Mouse (Mus musculus) spleen, embryonic (tissue): ENCODE results near the gene Atg7.
"Not testable (repeated sequence)": the region's sequence is repeated elsewhere in the genome, so short reads cannot be mapped to it uniquely, and the experiment has no call there.

Experiments
- CTCF ChIA-PET: fragments of 350-600 bp; sonication (Branson Sonifier 250); formaldehyde crosslinking; loops from one replicate; lab custom pipeline; 2022; lab: Charles Lee

The Atg7 gene

DNA sequence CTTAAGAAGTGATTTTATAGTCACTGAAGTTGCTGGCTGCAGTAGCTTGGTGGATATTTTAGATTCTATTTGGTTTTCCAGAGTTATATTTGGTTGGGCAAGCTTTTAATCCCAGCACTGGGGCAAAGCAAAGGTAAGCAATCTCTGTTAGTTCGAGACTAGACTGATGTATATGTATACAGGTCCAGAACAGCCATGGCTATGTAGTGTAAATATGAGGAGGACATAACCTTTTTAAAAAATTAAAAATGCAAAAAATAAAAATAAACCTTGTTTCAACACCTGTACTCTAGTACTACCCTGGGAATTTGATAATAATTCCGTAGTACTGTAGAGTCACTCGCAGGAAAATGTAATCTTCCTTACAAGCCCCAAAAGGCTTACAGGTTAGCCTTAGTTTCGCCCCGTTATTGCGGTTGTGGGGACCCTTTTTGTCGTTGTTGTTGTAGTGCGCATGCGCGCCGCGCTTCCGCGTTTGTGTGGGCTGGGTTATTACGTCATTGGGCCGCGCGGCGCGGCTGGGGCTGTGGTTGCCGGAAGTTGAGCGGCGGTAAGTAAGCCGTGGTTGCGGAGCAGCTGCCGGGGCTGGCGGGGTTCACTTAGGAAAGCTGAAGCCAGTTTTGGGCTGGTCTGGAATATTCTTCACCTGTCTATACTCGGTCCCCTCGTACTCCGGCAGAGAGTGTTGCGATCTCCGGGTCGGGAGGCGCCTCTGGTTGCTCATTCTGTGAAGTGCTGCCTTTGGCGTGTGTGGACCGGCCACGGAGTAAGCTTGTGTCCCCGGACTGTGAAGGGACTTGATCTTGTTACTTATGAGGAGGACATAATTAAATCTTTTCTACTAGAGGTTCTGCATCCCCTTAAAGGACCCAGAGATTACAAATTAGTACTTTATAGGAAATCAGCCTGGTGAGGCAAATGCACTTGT is at the start of gene Atg7:
Gene Atg7, plus strand, starts transcription at position 497 of the 928 bp plus-strand sequence.
- CTCF ChIA-PET, result interaction anchor here (0.7 kb wide), 1 partner anchor 11 kb away, joined by 3 read pairs; no protein-coding TSS in a partner anchor

DNA sequence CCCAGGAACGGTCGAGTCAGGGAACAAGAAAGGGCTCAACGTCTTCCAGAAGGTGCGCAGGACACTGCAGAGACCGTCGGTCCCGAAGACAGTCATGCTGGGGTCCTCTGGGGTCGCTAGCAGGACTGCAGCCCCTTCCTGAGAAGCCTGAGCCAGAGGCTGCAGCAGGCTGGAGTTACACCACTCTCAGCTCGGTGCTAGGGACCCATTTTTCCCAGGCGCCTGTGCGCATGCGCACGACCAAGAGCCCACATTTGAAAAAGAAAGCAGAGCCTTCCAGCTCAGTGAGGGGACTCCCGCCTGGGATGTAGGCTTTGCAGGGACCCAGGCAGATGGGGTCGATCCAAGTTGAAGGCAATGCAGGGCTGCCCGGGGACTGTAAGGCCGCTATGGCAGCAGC is 28.8 kb upstream of the Atg7 start:
- CTCF ChIA-PET, result not testable (repeated sequence)

DNA sequence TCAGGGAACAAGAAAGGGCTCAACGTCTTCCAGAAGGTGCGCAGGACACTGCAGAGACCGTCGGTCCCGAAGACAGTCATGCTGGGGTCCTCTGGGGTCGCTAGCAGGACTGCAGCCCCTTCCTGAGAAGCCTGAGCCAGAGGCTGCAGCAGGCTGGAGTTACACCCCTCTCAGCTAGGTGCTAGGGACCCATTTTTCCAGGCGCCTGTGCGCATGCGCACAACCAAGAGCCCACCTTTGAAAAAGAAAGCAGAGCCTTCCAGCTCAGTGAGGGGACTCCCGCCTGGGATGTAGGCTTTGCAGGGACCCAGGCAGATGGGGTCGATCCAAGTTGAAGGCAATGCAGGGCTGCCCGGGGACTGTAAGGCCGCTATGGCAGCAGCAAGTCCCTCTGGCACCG is 9.0 kb upstream of the Atg7 start:
- CTCF ChIA-PET, result not testable (repeated sequence)

DNA sequence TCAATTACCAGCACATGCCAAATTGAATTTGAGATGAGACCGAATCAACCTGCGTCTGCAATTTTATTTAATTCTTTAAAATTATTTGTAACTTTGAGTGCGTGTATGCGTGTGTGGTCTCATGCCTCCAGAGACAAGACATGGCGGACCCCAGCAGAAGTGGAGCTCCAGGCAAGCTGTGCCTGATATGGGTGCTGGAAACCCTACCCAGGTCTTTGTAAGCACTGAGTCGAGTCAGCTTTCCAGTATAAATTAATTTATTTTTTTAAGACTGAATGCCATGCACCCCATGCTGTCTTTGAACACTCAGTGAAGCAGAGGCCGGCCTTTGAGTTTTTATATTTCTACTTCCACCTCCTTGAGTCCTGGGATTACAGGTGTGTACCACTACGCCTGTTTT is 819 bp downstream of the Atg7 start:
- CTCF ChIA-PET, result interaction anchor here (0.7 kb wide), 1 partner anchor 11 kb away, joined by 3 read pairs; no protein-coding TSS in a partner anchor

DNA sequence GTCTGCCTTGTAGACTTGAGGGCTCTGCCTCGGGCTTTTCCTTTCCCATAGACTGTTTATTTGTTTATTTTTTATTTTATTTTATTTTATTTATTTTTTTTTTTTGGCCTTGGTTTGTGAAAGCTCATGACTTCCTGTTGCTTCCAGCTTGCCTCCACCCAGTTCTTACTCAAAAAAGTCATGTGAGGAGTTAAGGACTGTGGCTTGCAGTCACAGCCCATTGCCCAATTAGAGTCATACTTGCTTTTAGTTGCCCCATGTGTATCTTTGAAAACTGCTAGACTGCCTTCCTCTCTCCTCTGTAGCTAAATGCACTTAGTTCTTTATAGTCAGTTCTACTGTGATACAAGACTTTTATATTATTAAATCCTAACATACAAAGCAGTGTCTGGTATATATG is 1.6 kb downstream of the Atg7 start:
- CTCF ChIA-PET, result no interaction called here

DNA sequence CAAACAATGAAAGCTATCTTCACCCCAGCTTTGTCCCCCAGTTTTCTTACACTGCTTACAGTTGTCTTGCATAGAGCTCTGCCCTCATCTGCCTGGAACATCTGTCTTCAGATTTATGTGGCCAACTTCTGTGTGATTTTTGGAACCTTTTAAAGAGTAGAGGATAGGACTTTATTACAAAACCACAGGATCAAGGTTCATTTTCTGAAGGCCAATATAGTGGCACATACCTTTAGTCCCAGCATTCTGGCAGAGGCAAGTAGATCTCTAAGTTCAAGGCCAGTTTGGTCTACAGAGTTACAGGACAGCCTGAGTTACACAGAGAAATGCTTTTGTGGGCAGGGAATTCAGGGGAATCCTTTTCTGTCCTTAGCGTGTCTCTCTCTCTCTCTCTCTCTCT is 3.3 kb downstream of the Atg7 start:
- CTCF ChIA-PET, result interaction anchor here (1.0 kb wide), 1 partner anchor 282 kb away, joined by 4 read pairs; no protein-coding TSS in a partner anchor

DNA sequence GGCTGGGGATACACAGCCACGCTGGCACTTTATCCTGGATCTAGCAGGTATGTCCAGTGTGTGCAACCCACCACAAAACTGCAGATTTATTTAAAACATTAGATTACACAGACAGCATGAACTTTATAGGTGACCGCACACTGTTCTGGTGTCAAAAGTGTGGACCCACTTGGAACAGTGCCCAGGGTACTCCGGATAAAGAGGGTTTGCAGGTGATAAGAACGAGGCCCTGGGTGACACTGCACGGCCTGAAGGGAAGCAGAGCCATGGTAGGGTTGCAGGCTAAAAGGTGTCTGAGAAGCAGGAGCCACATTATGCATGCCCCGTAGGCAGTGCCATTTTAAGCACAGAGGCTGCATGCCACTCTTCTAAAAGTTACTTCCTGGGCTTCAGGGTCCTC is 4.1 kb downstream of the Atg7 start:
- CTCF ChIA-PET, result no interaction called here

DNA sequence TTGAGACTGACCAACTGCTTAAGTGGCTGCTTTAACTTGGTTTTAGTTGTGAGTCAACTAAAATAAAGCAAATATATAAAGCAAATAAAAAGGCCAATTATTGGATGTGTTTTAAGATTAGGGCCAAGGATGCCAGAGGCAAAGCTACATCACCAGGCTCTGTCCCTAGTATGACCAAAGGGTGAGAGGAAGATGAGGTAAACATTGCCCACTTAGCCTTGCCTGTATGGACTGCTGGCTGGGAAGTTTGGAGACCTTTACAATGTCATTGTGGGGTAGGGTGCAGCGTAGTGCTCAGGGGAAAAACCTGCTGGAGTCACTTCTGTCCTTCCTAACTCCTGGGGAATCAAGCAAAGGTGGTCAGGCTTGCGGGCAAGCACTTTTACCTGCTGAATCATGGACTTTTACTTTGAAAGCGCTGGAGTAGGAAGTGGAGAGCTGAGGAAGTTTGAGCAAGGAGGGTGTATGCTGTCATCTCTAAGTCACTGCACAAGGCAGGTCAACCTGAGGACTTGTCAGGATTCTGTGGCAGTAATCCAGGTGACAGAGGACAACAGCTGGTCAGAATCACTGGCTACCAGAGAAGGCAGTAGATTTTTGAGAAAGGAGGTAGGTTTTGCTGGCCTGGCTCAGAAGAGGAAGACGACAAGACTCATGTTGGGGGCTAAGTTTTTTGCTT is 5.6 kb downstream of the Atg7 start:
- CTCF ChIA-PET, result interaction anchor here (0.6 kb wide), 1 partner anchor 1156 kb away, joined by 3 read pairs; no protein-coding TSS in a partner anchor

DNA sequence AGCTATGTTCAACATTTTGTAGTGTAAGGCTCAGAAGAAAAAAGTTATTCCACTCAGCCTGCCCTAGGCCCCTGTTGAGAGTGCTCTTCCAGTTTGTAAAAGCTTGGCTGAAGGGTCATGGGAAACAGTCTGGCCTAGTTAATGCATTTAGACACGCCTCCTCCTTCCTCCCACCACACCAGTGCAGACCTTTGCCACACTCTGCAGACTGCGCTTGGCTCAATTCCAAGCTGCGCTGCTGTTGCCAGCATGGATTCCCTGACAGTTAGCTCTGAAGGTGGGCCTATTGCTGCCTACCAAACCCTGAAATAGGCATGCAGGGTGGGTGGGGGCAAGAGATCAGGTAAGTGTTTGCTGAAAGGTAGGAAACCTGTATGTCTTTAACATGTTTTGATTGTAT is 9.3 kb downstream of the Atg7 start:
- CTCF ChIA-PET, result interaction anchor here (0.6 kb wide), 1 partner anchor 1374 kb away, joined by 3 read pairs; no protein-coding TSS in a partner anchor

DNA sequence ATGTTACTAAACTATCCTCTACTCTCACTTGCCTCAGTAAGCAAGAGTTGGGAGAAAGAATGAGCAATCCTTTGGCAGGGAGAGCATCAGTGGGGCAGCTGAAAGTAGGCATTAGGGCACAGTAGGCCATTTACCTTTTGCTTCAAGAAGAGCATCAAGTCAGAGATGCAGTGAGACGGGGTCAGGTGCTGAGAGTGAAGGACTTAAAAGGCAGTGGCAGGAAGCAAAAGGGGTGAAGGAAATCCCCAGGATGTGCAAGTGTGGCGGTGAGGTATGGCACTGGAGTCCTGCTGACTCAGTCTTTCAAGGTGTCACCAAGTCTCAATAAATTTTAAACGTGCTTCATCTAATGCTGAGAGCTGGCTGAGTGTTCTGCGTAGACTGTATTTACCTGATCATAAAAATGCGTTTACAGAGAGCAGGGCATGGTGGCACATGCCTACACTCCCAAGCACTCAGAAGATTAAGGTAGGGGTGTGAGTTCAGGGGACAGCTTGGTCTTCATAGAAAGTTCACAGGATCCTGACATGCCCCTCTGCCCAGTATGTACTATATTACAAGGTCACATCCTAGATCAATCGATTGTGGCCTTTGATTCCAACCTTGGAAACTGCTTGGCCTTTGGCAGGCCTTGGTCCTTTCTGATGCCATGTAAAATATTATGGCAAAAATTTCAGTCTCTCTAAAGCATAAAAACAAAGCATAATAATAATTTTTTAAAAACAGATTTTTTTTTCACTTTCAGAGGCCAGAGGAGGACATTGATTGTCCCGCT is 14.1 kb downstream of the Atg7 start:
- CTCF ChIA-PET, result no interaction called here

DNA sequence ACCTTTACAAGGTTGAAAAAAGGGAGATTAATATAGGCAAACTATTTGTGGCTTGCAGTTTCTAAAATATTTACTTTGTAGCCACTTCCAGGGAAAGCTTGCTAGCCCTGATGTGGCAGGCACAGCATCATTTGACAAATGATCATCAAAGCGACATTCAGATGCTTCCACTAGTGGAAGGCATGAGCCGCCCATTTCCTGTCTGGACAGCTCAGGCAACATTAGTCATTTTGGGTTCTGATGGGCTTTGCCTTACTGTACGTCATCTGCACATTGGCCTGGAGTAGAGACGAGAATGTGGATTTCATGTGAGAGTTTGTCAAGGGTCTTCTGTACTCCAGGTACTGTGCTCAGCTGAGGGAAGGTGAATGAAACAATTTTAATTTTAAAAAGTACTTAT is 14.9 kb downstream of the Atg7 start:
- CTCF ChIA-PET, result no interaction called here

DNA sequence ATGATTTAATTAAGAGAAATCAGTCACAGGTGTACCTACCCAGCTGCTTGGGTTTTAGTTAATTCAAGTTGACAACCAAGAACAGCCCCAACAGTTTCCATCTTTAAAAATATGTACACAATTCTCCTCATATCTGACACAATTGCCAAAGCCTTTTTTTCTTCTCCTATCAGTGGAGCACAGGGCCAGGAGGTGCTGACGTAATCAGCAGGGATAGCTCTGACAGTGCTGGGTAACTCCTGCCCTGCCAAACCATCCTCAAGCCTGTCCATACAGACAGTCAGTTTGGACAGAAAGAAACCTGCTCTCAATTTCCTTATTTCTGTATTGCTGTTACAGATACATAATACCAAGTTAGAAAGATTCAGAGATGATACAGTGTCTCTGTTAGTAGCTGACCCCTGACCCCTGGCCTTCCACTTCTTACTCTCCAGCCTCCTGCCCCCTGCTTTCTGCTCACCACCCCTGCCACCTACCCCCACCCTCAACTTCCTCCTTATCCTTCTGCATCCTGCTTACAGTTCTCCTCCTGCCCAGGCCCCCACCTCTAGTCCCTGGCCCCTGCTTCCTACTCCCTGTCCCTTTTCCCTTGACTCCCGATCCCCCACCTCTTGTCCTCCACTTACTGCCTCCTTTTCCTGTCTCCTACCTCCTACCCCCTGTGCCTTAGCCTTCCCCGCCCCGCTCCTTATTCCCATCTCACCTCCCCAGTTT is 16.5 kb downstream of the Atg7 start:
- CTCF ChIA-PET, result no interaction called here

DNA sequence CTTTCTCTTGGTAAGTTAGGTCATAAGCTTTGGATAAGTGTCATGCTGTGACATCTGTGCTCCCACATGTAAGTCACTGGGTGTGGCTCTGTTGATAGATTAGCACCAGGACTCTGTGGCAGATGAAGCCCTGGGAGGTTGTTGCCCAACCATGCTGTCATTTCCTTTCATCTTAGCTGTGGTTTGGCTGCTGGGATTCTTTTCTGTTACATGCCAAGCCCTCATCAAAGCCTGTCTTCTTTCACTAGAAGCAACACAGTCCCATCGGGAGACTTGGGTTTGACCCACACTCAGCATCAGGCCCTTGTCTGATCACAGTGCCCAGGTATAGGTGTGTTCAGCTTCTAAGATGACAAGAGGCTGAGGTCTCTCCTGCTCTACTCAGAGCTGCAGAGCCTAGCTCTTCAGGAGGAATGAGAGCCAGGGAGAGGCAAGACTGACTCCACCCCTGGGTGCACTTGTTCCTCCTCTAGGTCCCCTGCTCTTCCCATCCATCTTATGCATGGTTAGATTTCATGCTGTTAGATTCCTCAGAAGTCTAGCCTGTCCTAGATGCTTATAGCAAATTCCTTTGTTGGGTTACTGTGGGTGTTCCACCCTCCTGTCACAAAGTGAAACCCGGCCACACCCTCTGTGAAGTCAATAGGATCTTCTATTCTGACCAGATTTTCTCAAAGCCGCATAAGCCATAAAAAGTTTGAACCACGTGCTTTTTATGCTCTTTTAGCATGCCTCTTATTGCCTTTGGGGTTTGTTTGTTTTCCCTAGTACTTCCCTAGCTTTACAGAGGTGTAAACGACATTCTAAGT is 17.3 kb downstream of the Atg7 start:
- CTCF ChIA-PET, result no interaction called here

DNA sequence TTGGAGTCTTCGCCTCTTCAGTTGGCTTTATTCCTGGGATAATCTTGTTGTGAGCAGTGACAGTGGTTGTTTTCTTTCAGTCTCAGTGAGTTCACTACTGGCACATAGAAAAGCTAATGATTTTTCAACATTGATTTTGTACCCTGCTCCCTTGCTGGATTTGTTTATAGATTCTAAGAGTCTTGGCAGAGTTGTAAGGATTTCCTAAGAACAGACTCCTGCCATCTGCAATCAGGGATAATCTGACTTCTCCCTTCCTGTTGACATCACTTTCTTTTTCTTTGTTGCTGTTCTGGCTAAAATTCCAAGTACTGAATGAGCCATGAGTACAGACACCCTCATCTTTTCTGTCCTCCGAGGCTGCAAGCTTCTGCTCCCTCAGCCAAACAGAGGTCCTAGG is 20.8 kb downstream of the Atg7 start:
- CTCF ChIA-PET, result no interaction called here

DNA sequence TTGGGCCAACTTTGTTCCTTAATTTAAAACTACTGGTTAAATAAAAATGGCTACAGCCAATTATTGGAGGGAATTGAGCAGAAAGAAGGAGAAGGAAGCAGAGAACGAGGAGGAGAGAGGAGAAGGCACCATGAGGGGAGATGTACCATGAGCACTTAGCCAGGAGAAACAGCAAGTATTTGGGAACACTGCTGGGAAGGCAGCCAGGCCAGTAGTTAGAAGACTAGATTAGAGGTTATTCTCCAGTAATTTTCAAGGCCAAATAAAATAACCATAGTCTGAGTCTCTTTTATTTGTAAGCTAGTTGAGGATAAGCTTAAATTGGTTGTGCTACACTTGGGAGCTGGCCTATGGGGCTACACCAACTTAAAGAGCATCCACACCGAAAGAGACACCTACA is 21.8 kb downstream of the Atg7 start:
- CTCF ChIA-PET, result no interaction called here

DNA sequence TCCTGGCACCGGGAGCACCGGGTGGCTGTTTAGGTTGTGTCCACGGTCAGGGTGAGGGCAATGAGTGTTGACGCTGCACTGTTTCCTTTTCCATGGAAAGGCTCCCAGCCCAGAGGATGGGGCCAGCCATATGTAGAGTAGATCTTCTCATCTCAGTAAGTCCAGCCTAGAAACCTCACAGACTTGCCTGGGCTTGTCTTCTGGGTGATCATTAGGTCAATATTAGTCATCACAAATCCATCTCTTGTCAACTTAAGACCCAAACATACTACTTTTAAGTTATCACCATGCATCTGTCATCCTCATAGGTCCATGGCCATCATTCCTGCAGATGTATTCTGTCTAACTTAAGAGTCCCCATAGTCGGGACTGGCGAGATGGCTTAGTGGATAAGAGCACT is 24.6 kb downstream of the Atg7 start:
- CTCF ChIA-PET, result no interaction called here

DNA sequence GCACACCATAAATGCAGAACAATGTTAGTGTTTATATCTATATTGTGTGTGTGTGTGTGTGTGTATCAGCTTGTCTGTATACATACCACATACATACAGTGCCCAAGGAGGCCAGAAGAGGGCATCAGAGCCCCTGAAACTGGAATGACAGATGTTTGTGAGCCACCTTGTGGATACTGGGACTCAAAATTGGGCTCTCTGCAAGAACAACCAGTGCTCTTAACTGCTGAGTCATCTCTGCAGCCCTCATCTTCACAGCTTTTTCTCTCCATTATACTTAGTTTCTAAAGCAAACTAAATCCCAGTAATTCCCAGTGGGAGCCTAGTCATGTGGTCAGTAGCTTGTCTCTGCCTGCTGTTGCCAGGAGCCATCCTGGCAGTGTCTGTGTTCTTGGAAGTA is 31.9 kb downstream of the Atg7 start:
- CTCF ChIA-PET, result no interaction called here

DNA sequence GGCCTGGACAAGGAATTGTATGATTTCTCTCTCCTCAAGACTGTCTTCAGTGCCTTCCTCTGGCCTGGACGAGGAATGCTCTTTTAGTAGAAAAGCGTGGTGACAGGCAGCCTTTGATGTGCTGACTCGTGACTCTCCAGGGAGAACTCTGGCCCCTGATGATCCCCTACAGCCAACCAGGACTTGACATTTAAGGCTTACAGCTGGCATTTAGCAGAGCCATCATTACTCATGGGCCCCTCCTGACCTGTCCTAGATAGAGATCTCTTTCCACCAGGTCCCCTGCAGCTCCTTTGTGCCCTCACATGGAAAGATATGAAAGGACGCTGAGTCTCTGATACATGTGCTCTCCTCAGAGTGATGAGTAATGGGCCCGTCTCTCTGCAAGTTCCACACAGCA is 33.2 kb downstream of the Atg7 start:
- CTCF ChIA-PET, result no interaction called here

DNA sequence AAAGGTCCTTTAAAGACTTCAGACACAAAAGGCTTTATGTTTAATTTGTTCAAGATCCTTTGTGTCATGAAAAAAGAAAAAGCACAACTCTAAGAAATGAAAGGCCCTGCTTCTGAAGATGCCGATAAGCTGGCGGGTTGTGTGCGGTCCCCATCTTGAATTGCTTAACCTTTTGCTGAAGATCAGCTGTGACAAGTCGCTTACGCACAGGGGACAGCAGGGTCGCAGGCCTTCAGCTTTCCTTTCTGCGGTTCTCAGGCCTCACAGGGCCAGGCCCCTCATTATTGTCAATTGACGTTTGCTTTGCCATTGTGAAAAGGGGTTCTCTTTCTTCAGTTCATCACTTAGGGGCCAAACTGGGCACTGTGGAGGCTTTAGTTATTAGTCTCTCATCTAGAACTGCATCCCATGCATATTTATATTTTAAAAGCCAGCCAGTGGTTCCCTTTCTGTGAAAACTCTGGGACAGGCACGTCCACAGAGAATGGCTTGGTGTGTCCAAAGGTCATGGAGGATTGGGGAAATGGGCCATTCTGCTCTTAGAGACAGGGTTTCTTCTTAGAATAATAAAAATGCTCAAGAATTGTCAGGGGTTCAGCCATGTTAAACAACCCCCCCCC is 39.3 kb downstream of the Atg7 start:
- CTCF ChIA-PET, result no interaction called here

DNA sequence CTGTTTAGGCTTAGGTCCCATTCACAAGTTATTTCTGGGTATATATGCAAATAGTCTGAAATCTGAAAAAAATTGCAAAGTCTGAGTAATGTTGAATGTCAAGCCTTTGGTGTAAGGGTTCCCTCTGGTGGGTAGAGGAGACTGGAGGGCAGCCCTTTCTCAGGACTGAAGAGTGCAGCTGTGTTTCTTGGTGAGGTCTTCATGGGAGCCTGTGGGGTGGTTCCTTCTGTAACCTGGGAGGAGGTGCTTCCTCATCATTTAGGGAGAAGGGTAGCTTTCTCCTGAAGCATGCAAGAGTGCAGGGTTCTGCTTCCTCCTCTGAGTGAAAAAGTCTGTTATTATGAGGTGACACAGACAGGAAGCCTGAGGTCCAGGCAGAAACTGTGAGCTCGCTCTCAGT is 40.8 kb downstream of the Atg7 start:
- CTCF ChIA-PET, result no interaction called here
